Mouse (Mus musculus) ES-Bruce4 (cell line): ENCODE data around the gene Ssbp3.

Source experiments
- CTCF ChIP-seq: IDR thresholded peaks from one replicate; pipeline ENCODE4 v1.8.1; 2011; ENCODE audit warnings: low read depth, low read length
- EP300 ChIP-seq: IDR thresholded peaks from 2 replicates; pipeline ENCODE4 v1.6.1; 2011; ENCODE audit warnings: low read depth, low read length; ENCODE audit not compliant: insufficient read depth
- POLR2A ChIP-seq: IDR thresholded peaks from one replicate; pipeline ENCODE4 v1.8.1; 2011; ENCODE audit warnings: low read length; ENCODE audit not compliant: insufficient read depth

DNA sequence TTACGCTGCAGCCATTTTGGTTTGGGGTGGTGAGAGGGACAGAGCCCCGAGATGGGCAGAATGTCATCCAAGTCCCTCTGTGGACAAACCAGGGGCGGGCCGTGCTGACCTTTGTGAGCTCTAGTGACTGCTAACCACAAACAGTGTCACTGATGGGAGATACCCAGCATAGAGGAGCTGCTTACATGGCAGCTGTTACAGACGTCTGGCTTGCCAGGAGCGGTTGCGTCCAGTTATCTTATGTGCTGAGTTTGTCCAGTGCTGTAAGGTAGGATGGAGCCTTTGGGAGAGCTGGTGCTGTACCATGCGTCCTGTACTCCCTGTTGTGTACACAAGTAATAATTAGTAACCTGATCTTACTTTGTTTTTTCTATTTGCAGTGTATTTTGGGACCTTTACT is 4.8 kb downstream of the Ssbp3 start:
- TF ChIP-seq CTCF (no peak), POLR2A (no peak), EP300 (no peak)
